Mouse (Mus musculus) intestine, postnatal 0 days (tissue): ENCODE measurements around the gene Galnt7. TPM values are rescaled to one million over a fixed set of nuclear protein-coding genes. Genes with fewer than 3 reads are reported as not detected.

Experiments used
- ATAC-seq: fragments of 200-750 bp; cut with Nextera tagmentation; 2 replicates; pipeline ENCODE4 v1.8.0; 2017; ENCODE audit warnings: mild to moderate bottlenecking, moderate TSS enrichment, moderate library complexity
- H3K27ac ChIP-seq: fragments of 300-500 bp; sonication (generic); 2 replicates; pipeline ENCODE4 v1.5.1; 2014; ENCODE audit warnings: mild to moderate bottlenecking, low read depth, low read length, moderate library complexity
- H3K27me3 ChIP-seq: fragments of 300-500 bp; sonication (generic); replicated peaks from 2 replicates; pipeline ENCODE4 v1.6.1; 2014; ENCODE audit warnings: low read length, mixed read lengths; ENCODE audit not compliant: control insufficient read depth, insufficient read depth
- H3K36me3 ChIP-seq: fragments of 300-500 bp; sonication (generic); 2 replicates; pipeline ENCODE4 v1.6.1; 2014; ENCODE audit warnings: mild to moderate bottlenecking, moderate library complexity; ENCODE audit not compliant: control insufficient read depth, insufficient read depth
- H3K4me1 ChIP-seq: fragments of 300-500 bp; sonication (generic); replicated peaks from 2 replicates; pipeline ENCODE4 v1.6.1; 2014; ENCODE audit warnings: antibody characterized with exemption, low read length, mixed read lengths; ENCODE audit not compliant: control insufficient read depth, insufficient read depth
- H3K4me2 ChIP-seq: fragments of 300-500 bp; sonication (generic); replicated peaks from 2 replicates; pipeline ENCODE4 v1.6.1; 2014; ENCODE audit warnings: low read depth, mild to moderate bottlenecking, moderate library complexity
- H3K4me3 ChIP-seq: fragments of 300-500 bp; sonication (generic); 2 replicates; pipeline ENCODE4 v1.5.1; 2014; ENCODE audit warnings: low read depth, low read length
- H3K9ac ChIP-seq: fragments of 300-500 bp; sonication (generic); 2 replicates; pipeline ENCODE4 v1.6.1; 2014; ENCODE audit warnings: mild to moderate bottlenecking, low read depth, low read length
- H3K9me3 ChIP-seq: fragments of 300-500 bp; sonication (generic); 2 replicates; pipeline ENCODE4 v1.6.1; 2016; ENCODE audit warnings: mixed run types; ENCODE audit not compliant: control insufficient read depth
- CTCF ChIP-seq: sonication (generic); IDR thresholded peaks from 2 replicates; pipeline ENCODE4 v1.5.1; 2016; ENCODE audit warnings: low read depth, mild to moderate bottlenecking, control low read depth, antibody characterized with exemption, moderate library complexity
- WGBS: fragments of 180-500 bp; shearing (Covaris S2); extraction: QIAGEN DNeasy Blood & Tissue Kit; methylation state at CpG from one replicate; pipeline ENCODE4 v1.1.7; 2014; 5-methylcytosine and 5-hydroxymethylcytosine counted together
- polyA plus RNA-seq: library from polyadenylated mRNA; unstranded; fragments of >200 nt; fragmentation: Nextera tagmentation; extraction: Ambion mirVana; gene quantifications from 2 replicates; pipeline ENCODE4 v1.2.1, GENCODE M21; 2015

The Galnt7 gene
- polyA plus RNA-seq, 1 experiment from 2014 or later: 20.2 TPM

- no peak overlapping the region for H3K9ac ChIP-seq
- H3K27ac ChIP-seq: no peak overlapping the region
- H3K4me2 ChIP-seq: no peak overlapping the region
- H3K4me3 ChIP-seq: no peak overlapping the region
- no peaks in the 10 kb centered on the region for H3K27me3 ChIP-seq
- TF ChIP-seq CTCF: no peak
- H3K9me3 ChIP-seq: no peaks in the 10 kb centered on the region
- 72% methylated on average over 15 of the region's 15 CpGs for WGBS
- H3K4me1 ChIP-seq: no peaks in the 10 kb centered on the region
- 0 out of 2 replicates have a peak, but pooled peaks cover 3% of the 10 kb centered on the region for H3K36me3 ChIP-seq
- no peak for ATAC-seq
Measured at GRCm38 (mm10) chr8:57563726-57564125, 89.1 kb downstream of the Galnt7 start.

GRCm38 (mm10) chr8:57562741-57563140 is 90.1 kb downstream of the Galnt7 start:
- ATAC-seq: no peak
- H3K4me3 ChIP-seq: no peak overlapping the region
- no peaks in the 10 kb centered on the region for H3K27me3 ChIP-seq
- no peaks in the 10 kb centered on the region for H3K36me3 ChIP-seq
- no peaks in the 10 kb centered on the region for H3K4me1 ChIP-seq
- H3K9me3 ChIP-seq: no peaks in the 10 kb centered on the region
- no peak for TF ChIP-seq CTCF
- WGBS: 70% methylated on average over 3 of the region's 3 CpGs
- H3K9ac ChIP-seq: no peak overlapping the region
- no peak overlapping the region for H3K27ac ChIP-seq
- no peak overlapping the region for H3K4me2 ChIP-seq

GRCm38 (mm10) chr8:57560926-57561325 is 91.9 kb downstream of the Galnt7 start:
- Histone ChIP-seq H3K4me1 (no peaks in the 10 kb centered on the region), H3K27ac (no peak overlapping the region), H3K9ac (no peak overlapping the region), H3K27me3 (no peaks in the 10 kb centered on the region), H3K36me3 (no peaks in the 10 kb centered on the region), H3K4me2 (no peak overlapping the region), H3K4me3 (no peak overlapping the region), H3K9me3 (no peaks in the 10 kb centered on the region)
- no peak for TF ChIP-seq CTCF
- ATAC-seq: no peak
- 88% methylated on average over 9 of the region's 9 CpGs for WGBS

- TF ChIP-seq CTCF: no peak
- Histone ChIP-seq H3K27ac (no peak overlapping the region), H3K27me3 (no peaks in the 10 kb centered on the region)
Measured at GRCm38 (mm10) chr8:57552102-57553032, 100.5 kb downstream of the Galnt7 start.

GRCm38 (mm10) chr8:57547581-57547980 is 105.3 kb downstream of the Galnt7 start:
- ATAC-seq: no peak
- WGBS: 73% methylated on average over 12 of the region's 12 CpGs
- H3K9me3 ChIP-seq: no peaks in the 10 kb centered on the region

More at GRCm38 (mm10) chr8:57552102-57553032, 100.5 kb downstream of the Galnt7 start:
- Histone ChIP-seq H3K4me1 (no peaks in the 10 kb centered on the region), H3K9me3 (no peaks in the 10 kb centered on the region), H3K4me2 (no peak overlapping the region), H3K36me3 (no peaks in the 10 kb centered on the region), H3K9ac (no peak overlapping the region), H3K4me3 (no peak overlapping the region)
- no peak for ATAC-seq
- 76% methylated on average over 14 of the region's 14 CpGs for WGBS

GRCm38 (mm10) chr8:57546834-57547233 is 106.0 kb downstream of the Galnt7 start:
- Histone ChIP-seq H3K4me1 (no peaks in the 10 kb centered on the region), H3K4me3 (no peak overlapping the region), H3K27me3 (no peaks in the 10 kb centered on the region), H3K4me2 (no peak overlapping the region), H3K9ac (no peak overlapping the region), H3K27ac (no peak overlapping the region), H3K9me3 (no peaks in the 10 kb centered on the region), H3K36me3 (no peaks in the 10 kb centered on the region)
- no peak for TF ChIP-seq CTCF
- 94% methylated on average over 3 of the region's 3 CpGs for WGBS
- ATAC-seq: no peak

More at GRCm38 (mm10) chr8:57547581-57547980, 105.3 kb downstream of the Galnt7 start:
- no peaks in the 10 kb centered on the region for H3K4me1 ChIP-seq
- H3K27ac ChIP-seq: no peak overlapping the region
- H3K9ac ChIP-seq: no peak overlapping the region
- no peak overlapping the region for H3K4me3 ChIP-seq
- TF ChIP-seq CTCF: no peak
- H3K27me3 ChIP-seq: no peaks in the 10 kb centered on the region
- H3K4me2 ChIP-seq: no peak overlapping the region
- H3K36me3 ChIP-seq: no peaks in the 10 kb centered on the region
